Mouse (Mus musculus): ENCODE data around the gene Olfr1513.

GRCm38 (mm10) chr14:52304644-52305271, 51.5 kb downstream of the Olfr1513 start, which contains the start of gene Mettl3:
- TF ChIP-seq CTCF (IDR thresholded peaks at IDR 0.05) = peak; percentile 36
- peak; percentile 65 for TF ChIP-seq EP300 (IDR thresholded peaks at IDR 0.05)

Measured in lung, postnatal 0 days (tissue).